Mouse (Mus musculus) MEL (cell line): ENCODE data around the gene Coasy.

Source experiments
- CTCF ChIP-seq, 3 experiments: IDR thresholded peaks in 2 of 3; conservative IDR thresholded peaks in 1 of 3; 2 replicates each; pipeline ENCODE4 v1.5.1; 2011 to 2012; ENCODE audit warnings: low read length in 3 of 3, low read depth in 2 of 3, mild to moderate bottlenecking in 2 of 3, improper control_type of control experiment in 1 of 3, inconsistent platforms in 1 of 3, mixed read lengths in 1 of 3, moderate library complexity in 1 of 3; ENCODE audit not compliant: control insufficient read depth in 1 of 3, insufficient read depth in 1 of 3, poor library complexity in 1 of 3, severe bottlenecking in 1 of 3
- ELF1 ChIP-seq: IDR thresholded peaks from 2 replicates; pipeline ENCODE4 v1.6.1; 2014; ENCODE audit warnings: low read depth, mild to moderate bottlenecking, inconsistent platforms, low read length, improper control_type of control experiment, moderate library complexity
- EP300 ChIP-seq, 2 experiments: IDR thresholded peaks; 2 replicates each; pipeline ENCODE4 v1.6.1; 2011; ENCODE audit warnings: improper control_type of control experiment in 2 of 2, low read length in 2 of 2, low read depth in 1 of 2, mild to moderate bottlenecking in 1 of 2
- GATA1 ChIP-seq: IDR thresholded peaks from 2 replicates; pipeline ENCODE4 v1.6.1; 2011; ENCODE audit warnings: low read depth, low read length, improper control_type of control experiment
- MAFK ChIP-seq: IDR thresholded peaks from 2 replicates; pipeline ENCODE4 v1.6.1; 2011; ENCODE audit warnings: low read depth, mild to moderate bottlenecking, low read length, improper control_type of control experiment, borderline replicate concordance
- MAX ChIP-seq: IDR thresholded peaks from 2 replicates; pipeline ENCODE4 v1.6.1; 2011; ENCODE audit warnings: low read length, improper control_type of control experiment
- POLR2A ChIP-seq, 2 experiments: IDR thresholded peaks; 2 replicates each; pipeline ENCODE4 v1.6.1; 2011 to 2012; ENCODE audit warnings: low read length in 2 of 2, mild to moderate bottlenecking in 2 of 2, control low read depth in 1 of 2, improper control_type of control experiment in 1 of 2, low read depth in 1 of 2, moderate library complexity in 1 of 2; ENCODE audit not compliant: control insufficient read depth in 1 of 2, insufficient read depth in 1 of 2, poor library complexity in 1 of 2
- TBP ChIP-seq: IDR thresholded peaks from 2 replicates; pipeline ENCODE4 v1.8.0; 2011; ENCODE audit warnings: low read depth, low read length, improper control_type of control experiment
- TCF12 ChIP-seq: IDR thresholded peaks from 2 replicates; pipeline ENCODE4 v1.6.1; 2014; ENCODE audit warnings: low read depth, mild to moderate bottlenecking, inconsistent platforms, low read length, improper control_type of control experiment, moderate library complexity
- ZC3H11A ChIP-seq: IDR thresholded peaks from 2 replicates; pipeline ENCODE4 v1.6.1; 2012; ENCODE audit warnings: low read depth, mild to moderate bottlenecking, inconsistent platforms, low read length, improper control_type of control experiment
- ZNF384 ChIP-seq: IDR thresholded peaks from 2 replicates; pipeline ENCODE4 v1.6.1; 2012; ENCODE audit warnings: low read depth, mild to moderate bottlenecking, inconsistent platforms, low read length, improper control_type of control experiment

DNA sequence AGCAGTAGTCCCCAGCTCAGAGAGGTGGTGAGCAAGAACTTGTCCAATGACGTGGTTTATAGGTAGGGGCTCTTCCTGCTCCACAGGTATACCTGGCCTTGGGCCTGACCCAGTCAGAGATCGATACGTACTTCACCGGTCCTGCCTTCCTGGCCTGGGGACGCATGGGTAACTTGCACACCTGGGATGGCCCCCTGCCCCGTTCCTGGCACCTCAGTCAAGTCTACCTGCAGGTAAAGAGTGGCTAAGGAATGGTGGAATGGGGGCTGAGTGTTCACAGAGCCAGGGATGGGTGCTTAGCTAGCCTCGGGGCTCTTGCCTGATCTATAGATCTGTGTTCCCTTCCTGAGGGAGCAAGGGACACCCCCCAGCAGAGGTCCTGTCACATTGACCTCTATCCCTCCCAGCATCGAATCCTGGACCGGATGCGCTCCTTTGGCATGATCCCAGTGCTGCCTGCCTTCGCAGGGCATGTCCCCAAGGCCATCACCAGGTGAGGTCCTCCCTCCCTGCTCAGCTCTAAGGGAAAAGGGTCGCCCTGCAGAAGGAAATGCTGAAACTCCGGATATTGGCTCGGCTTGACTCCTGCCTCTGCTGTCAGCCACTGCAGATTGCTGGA is 10.4 kb upstream of the Coasy start:
- no peak for TF ChIP-seq EP300 (IDR thresholded peaks at IDR 0.05; ENCODE audit: low read depth in 1 of 2, low read length in 2 of 2)
- TF ChIP-seq TBP: no peak
- TF ChIP-seq CTCF (IDR thresholded peaks at IDR 0.05 in 2 of 3, conservative IDR thresholded peaks at IDR 0.05 in 1 of 3; ENCODE audit: control insufficient read depth in 1 of 3, insufficient read depth in 1 of 3, low read depth in 2 of 3, low read length in 3 of 3, poor library complexity in 1 of 3, severe bottlenecking in 1 of 3): no peak
- TF ChIP-seq TCF12: no peak
- TF ChIP-seq POLR2A (IDR thresholded peaks at IDR 0.05; ENCODE audit: control insufficient read depth in 1 of 2, insufficient read depth in 1 of 2, low read depth in 1 of 2, low read length in 2 of 2, poor library complexity in 1 of 2): no peak
- no peak for TF ChIP-seq ZNF384
- TF ChIP-seq MAFK: no peak
- no peak for TF ChIP-seq MAX
- TF ChIP-seq GATA1: no peak
- no peak for TF ChIP-seq ELF1
- no peak for TF ChIP-seq ZC3H11A
